Mouse (Mus musculus) forebrain, postnatal 0 days (tissue): ENCODE measurements around the gene Arnt. TPM values are rescaled to one million over a fixed set of nuclear protein-coding genes. Genes with fewer than 3 reads are reported as not detected.

Experiments
- ATAC-seq: fragments of 200-750 bp; cut with Nextera tagmentation; 2 replicates; pipeline ENCODE4 v1.8.0; 2017; ENCODE audit warnings: mild to moderate bottlenecking, moderate library complexity
- DNase-seq: peaks from one replicate; pipeline ENCODE4 v3.0.0-alpha.2; 2015
- H3K27ac ChIP-seq: fragments of 300-500 bp; sonication (generic); 2 replicates; pipeline ENCODE4 v1.5.1; 2014; ENCODE audit warnings: low read depth, mild to moderate bottlenecking, antibody characterized with exemption, low read length, moderate library complexity, mixed read lengths
- H3K27me3 ChIP-seq: fragments of 300-500 bp; sonication (generic); 2 replicates; pipeline ENCODE4 v1.6.1; 2014; ENCODE audit warnings: mild to moderate bottlenecking, low read length, mixed read lengths; ENCODE audit not compliant: insufficient read depth
- H3K36me3 ChIP-seq: fragments of 300-500 bp; sonication (generic); 2 replicates; pipeline ENCODE4 v1.6.1; 2014; ENCODE audit warnings: mild to moderate bottlenecking, moderate library complexity; ENCODE audit not compliant: insufficient read depth
- H3K4me1 ChIP-seq: fragments of 300-500 bp; sonication (generic); 2 replicates; pipeline ENCODE4 v1.6.1; 2014; ENCODE audit warnings: antibody characterized with exemption; ENCODE audit not compliant: insufficient read depth
- H3K4me2 ChIP-seq: fragments of 300-500 bp; sonication (generic); 2 replicates; pipeline ENCODE4 v1.6.1; 2014; ENCODE audit warnings: low read depth, mild to moderate bottlenecking, moderate library complexity
- H3K4me3 ChIP-seq: fragments of 300-500 bp; sonication (generic); 2 replicates; pipeline ENCODE4 v1.5.1; 2014; ENCODE audit warnings: low read depth, low read length, mixed read lengths
- H3K9ac ChIP-seq: fragments of 300-500 bp; sonication (generic); 2 replicates; pipeline ENCODE4 v1.6.1; 2014; ENCODE audit warnings: mild to moderate bottlenecking
- H3K9me3 ChIP-seq: fragments of 300-500 bp; sonication (generic); 2 replicates; pipeline ENCODE4 v1.6.1; 2016; ENCODE audit warnings: low read length
- CTCF ChIP-seq: sonication (generic); IDR thresholded peaks from 2 replicates; pipeline ENCODE4 v1.5.1; 2016; ENCODE audit warnings: antibody characterized with exemption, control low read depth, low read depth
- WGBS: fragments of 180-500 bp; shearing (Covaris S2); extraction: QIAGEN DNeasy Blood & Tissue Kit; methylation state at CpG from one replicate; pipeline ENCODE4 v1.1.7; 2014; 5-methylcytosine and 5-hydroxymethylcytosine counted together
- polyA plus RNA-seq: library from polyadenylated mRNA; unstranded; fragments of >200 nt; fragmentation: Nextera tagmentation; extraction: Ambion mirVana; gene quantifications from 2 replicates; pipeline ENCODE4 v1.2.1, GENCODE M21; 2015
- total RNA-seq: library from RNA; depleted of rRNA; stranded (reverse); fragments of >200 nt; gene quantifications from 2 replicates; pipeline ENCODE4 v1.2.3, GENCODE M21; 2014; rRNA removed

The Arnt gene
- total RNA-seq (14.2 and 14.7 TPM in 2 replicates), polyA plus RNA-seq (4.0 and 7.8 TPM in 2 replicates)

- Histone ChIP-seq H3K4me2 (peak within 1 kb of the TSS; percentile 69), H3K36me3 (0 out of 2 replicates have a peak, but pooled peaks cover 9% of the 10 kb centered on the region), H3K27ac (peak within 1 kb of the TSS; percentile 80), H3K9me3 (no peaks in the 10 kb centered on the region), H3K9ac (peak within 1 kb of the TSS; percentile 87), H3K4me3 (peak within 1 kb of the TSS; percentile 89), H3K27me3 (no peaks in the 10 kb centered on the region), H3K4me1 (peaks cover 14% of the 10 kb centered on the region)
- DNase-seq = peak; percentile 92
- no peak for TF ChIP-seq CTCF
- WGBS = 1% methylated on average over 47 of the region's 47 CpGs
- ATAC-seq = peak; percentile 99
Measured at GRCm38 (mm10) chr3:95434136-95434982, at the start of gene Arnt. Arnt (plus strand) TSS chr3:95434388.

GRCm38 (mm10) chr3:95385401-95386075 lies 48.6 kb upstream of the Arnt start:
- 89% methylated on average over 5 of the region's 5 CpGs for WGBS
- no peak for DNase-seq
- Histone ChIP-seq H3K27me3 (no peaks in the 10 kb centered on the region), H3K9me3 (no peaks in the 10 kb centered on the region), H3K9ac (no peak overlapping the region), H3K27ac (no peak overlapping the region), H3K4me3 (no peak overlapping the region), H3K36me3 (no peaks in the 10 kb centered on the region), H3K4me1 (no peaks in the 10 kb centered on the region), H3K4me2 (no peak overlapping the region)
- ATAC-seq = no peak
- TF ChIP-seq CTCF = no peak

GRCm38 (mm10) chr3:95394385-95394784 lies 39.8 kb upstream of the Arnt start:
- 85% methylated on average over 4 of the region's 4 CpGs for WGBS
- Histone ChIP-seq H3K27me3 (no peaks in the 10 kb centered on the region), H3K4me3 (no peak overlapping the region), H3K27ac (no peak overlapping the region), H3K4me2 (no peak overlapping the region), H3K4me1 (no peaks in the 10 kb centered on the region), H3K9me3 (no peaks in the 10 kb centered on the region), H3K9ac (no peak overlapping the region), H3K36me3 (no peaks in the 10 kb centered on the region)
- TF ChIP-seq CTCF = no peak
- no peak for ATAC-seq
- no peak for DNase-seq

GRCm38 (mm10) chr3:95402741-95403140 lies 31.4 kb upstream of the Arnt start, which contains the start of gene 4930558C23Rik:
4930558C23Rik (minus strand) TSS chr3:95402841.
- H3K9me3 ChIP-seq = no peaks in the 10 kb centered on the region
- ATAC-seq (no peak), DNase-seq (no peak)
- H3K4me1 ChIP-seq = no peaks in the 10 kb centered on the region
- no peak within 1 kb of the TSS for H3K9ac ChIP-seq
- H3K27ac ChIP-seq = no peak within 1 kb of the TSS
- H3K27me3 ChIP-seq = no peaks in the 10 kb centered on the region
- H3K36me3 ChIP-seq = no peaks in the 10 kb centered on the region
- H3K4me2 ChIP-seq = no peak within 1 kb of the TSS
- no peak within 1 kb of the TSS for H3K4me3 ChIP-seq
- TF ChIP-seq CTCF = no peak
- WGBS = 97% methylated on average over 3 of the region's 3 CpGs

- no peak for DNase-seq
- Histone ChIP-seq H3K4me2 (no peak overlapping the region), H3K9ac (no peak overlapping the region), H3K9me3 (no peaks in the 10 kb centered on the region), H3K4me1 (no peaks in the 10 kb centered on the region), H3K36me3 (no peaks in the 10 kb centered on the region), H3K4me3 (no peak overlapping the region), H3K27me3 (no peaks in the 10 kb centered on the region), H3K27ac (no peak overlapping the region)
- no peak for ATAC-seq
- no peak for TF ChIP-seq CTCF
- WGBS = 71% methylated on average over 1 of the region's 1 CpGs
Measured at GRCm38 (mm10) chr3:95407728-95408127, 26.5 kb upstream of the Arnt start.

- DNase-seq = no peak
- TF ChIP-seq CTCF = no peak
- Histone ChIP-seq H3K27ac (no peak overlapping the region), H3K4me2 (no peak overlapping the region), H3K4me1 (no peaks in the 10 kb centered on the region), H3K9me3 (no peaks in the 10 kb centered on the region), H3K27me3 (no peaks in the 10 kb centered on the region), H3K36me3 (no peaks in the 10 kb centered on the region), H3K4me3 (no peak overlapping the region), H3K9ac (no peak overlapping the region)
- no peak for ATAC-seq
- 89% methylated on average over 2 of the region's 2 CpGs for WGBS
Measured at GRCm38 (mm10) chr3:95408852-95409251, 25.3 kb upstream of the Arnt start.

- no peaks in the 10 kb centered on the region for H3K27me3 ChIP-seq
- no peak for DNase-seq
- no peaks in the 10 kb centered on the region for H3K4me1 ChIP-seq
- no peak overlapping the region for H3K4me2 ChIP-seq
- TF ChIP-seq CTCF = no peak
- WGBS = 89% methylated on average over 1 of the region's 1 CpGs
- ATAC-seq = no peak
- no peaks in the 10 kb centered on the region for H3K36me3 ChIP-seq
- H3K9ac ChIP-seq = no peak overlapping the region
- H3K4me3 ChIP-seq = no peak overlapping the region
- no peaks in the 10 kb centered on the region for H3K9me3 ChIP-seq
- no peak overlapping the region for H3K27ac ChIP-seq
Measured at GRCm38 (mm10) chr3:95412268-95412667, 21.9 kb upstream of the Arnt start.
